Mouse (Mus musculus): ENCODE data around the gene Taf5l. TPM values are rescaled to one million over a fixed set of nuclear protein-coding genes. Genes with fewer than 3 reads are reported as not detected.
"Not testable (repeated sequence)": the region's sequence is repeated elsewhere in the genome, so short reads cannot be mapped to it uniquely, and the experiment has no call there.

The Taf5l gene
- polyA plus RNA-seq, 1 experiment from 2014 or later = 22.4 TPM

DNA sequence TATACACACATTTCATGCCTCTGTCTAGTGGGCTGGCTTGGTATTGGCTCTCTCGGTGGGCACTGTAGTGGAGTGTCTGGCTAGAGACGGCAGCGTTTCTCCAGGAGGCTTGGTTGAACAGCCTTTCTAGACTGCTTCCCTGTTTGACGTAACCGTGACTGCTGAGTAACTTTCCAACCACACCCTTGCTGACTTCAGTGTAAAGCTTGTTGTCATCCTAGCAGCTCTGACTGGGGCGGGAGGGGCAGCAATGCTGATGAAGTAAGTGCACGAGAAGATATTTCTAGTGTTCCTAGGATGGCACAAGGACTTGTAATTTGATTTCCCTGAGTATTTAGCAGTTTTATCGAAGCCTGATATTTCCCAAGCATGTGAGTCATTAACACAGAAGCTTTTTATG, 24.7 kb upstream of the Taf5l start:
- 95% methylated on average over 8 of the region's 8 CpGs for WGBS
- no peaks in the 10 kb centered on the region for H3K27me3 ChIP-seq (ENCODE audit: control insufficient read depth, insufficient read depth, low read length)
- no peak overlapping the region for H3K9ac ChIP-seq (replicated peaks; ENCODE audit: low read depth, low read length)
- peaks cover 21% of the 10 kb centered on the region for H3K36me3 ChIP-seq (ENCODE audit: control insufficient read depth, insufficient read depth, low read length)
- no peak overlapping the region for H3K27ac ChIP-seq (ENCODE audit: low read depth, low read length)
- H3K4me1 ChIP-seq (ENCODE audit: control insufficient read depth, insufficient read depth, low read length) = no peaks in the 10 kb centered on the region
- H3K4me3 ChIP-seq (ENCODE audit: low read depth, low read length) = no peak overlapping the region
- H3K4me2 ChIP-seq (ENCODE audit: low read depth, low read length) = no peak overlapping the region
- no peaks in the 10 kb centered on the region for H3K9me3 ChIP-seq (ENCODE audit: control insufficient read depth, low read length)
- no peak for ATAC-seq (ENCODE audit: low read depth)

DNA sequence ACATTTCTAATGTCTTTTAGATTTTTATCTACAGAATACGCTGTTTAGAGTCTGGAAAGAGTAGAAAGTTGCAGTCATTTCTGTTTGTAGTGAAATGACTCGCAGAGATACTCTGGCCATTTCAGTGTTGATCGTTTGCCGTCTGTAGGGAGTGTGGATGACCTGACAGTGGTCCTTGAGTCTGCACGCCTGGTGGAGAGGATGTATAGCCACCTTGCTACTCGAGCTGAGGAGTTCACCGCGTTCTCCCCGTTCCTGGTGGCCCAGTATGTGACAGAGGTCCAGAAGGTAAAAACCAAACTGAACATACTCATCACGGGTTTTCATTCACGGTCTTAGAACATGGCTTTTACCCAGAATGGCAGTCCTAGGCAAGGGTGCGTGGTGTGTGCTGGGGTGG, 23.7 kb upstream of the Taf5l start:
- Histone ChIP-seq H3K4me2 (ENCODE audit: low read depth, low read length) (no peak overlapping the region), H3K9me3 (ENCODE audit: control insufficient read depth, low read length) (no peaks in the 10 kb centered on the region), H3K9ac (replicated peaks; ENCODE audit: low read depth, low read length) (no peak overlapping the region), H3K27ac (ENCODE audit: low read depth, low read length) (no peak overlapping the region), H3K4me1 (ENCODE audit: control insufficient read depth, insufficient read depth, low read length) (no peaks in the 10 kb centered on the region), H3K4me3 (ENCODE audit: low read depth, low read length) (no peak overlapping the region), H3K27me3 (ENCODE audit: control insufficient read depth, insufficient read depth, low read length) (no peaks in the 10 kb centered on the region), H3K36me3 (ENCODE audit: control insufficient read depth, insufficient read depth, low read length) (peaks cover 26% of the 10 kb centered on the region)
- ATAC-seq (ENCODE audit: low read depth) = no peak
- WGBS = 95% methylated on average over 12 of the region's 12 CpGs

DNA sequence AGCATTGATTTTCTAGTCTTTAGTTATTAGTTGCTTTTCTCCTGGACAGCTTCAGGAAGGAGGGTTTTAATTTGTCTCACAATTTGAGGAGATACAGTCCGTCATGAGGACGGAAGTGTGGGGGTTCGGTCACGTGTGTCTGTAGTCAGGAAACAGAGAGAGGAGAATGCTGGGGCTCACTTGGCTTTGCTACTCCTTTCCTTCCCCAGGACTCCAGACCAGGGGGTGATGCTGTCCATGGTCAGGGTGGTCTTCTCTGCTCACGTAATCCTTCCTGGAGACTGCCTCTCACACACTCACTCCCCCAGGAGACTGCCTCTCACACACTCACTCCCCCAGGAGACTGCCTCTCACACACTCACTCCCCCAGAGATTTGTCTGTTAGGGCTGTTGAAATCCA, 23.2 kb upstream of the Taf5l start:
- WGBS = 94% methylated on average over 5 of the region's 5 CpGs
- Histone ChIP-seq H3K4me1 (ENCODE audit: control insufficient read depth, insufficient read depth, low read length) (no peaks in the 10 kb centered on the region), H3K4me2 (ENCODE audit: low read depth, low read length) (no peak overlapping the region), H3K36me3 (ENCODE audit: control insufficient read depth, insufficient read depth, low read length) (peaks cover 31% of the 10 kb centered on the region), H3K27ac (ENCODE audit: low read depth, low read length) (no peak overlapping the region), H3K9me3 (ENCODE audit: control insufficient read depth, low read length) (no peaks in the 10 kb centered on the region), H3K9ac (replicated peaks; ENCODE audit: low read depth, low read length) (no peak overlapping the region), H3K27me3 (ENCODE audit: control insufficient read depth, insufficient read depth, low read length) (no peaks in the 10 kb centered on the region), H3K4me3 (ENCODE audit: low read depth, low read length) (no peak overlapping the region)
- no peak for ATAC-seq (ENCODE audit: low read depth)

DNA sequence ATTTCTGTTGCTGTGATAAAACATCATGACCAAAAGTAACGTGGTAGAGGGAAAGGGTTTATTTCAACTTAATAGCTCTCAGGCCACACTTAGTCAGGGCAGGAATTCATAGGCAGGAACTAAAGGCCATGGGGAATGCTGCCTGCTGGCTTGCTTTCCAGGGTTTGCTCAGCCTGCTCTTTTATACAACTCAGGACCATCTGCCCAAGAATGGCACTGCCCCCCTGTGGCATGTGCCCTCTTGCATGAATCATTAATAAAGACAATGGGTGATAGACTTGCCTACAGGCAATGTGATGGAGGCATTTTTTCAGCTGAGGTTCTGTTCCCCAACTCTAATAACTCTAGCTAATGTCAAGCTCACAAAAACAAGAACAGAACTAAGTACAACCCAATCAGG, 21.0 kb upstream of the Taf5l start:
- ATAC-seq (ENCODE audit: low read depth) = no peak
- Histone ChIP-seq H3K27ac (ENCODE audit: low read depth, low read length) (no peak overlapping the region), H3K4me3 (ENCODE audit: low read depth, low read length) (no peak overlapping the region), H3K27me3 (ENCODE audit: control insufficient read depth, insufficient read depth, low read length) (no peaks in the 10 kb centered on the region), H3K4me2 (ENCODE audit: low read depth, low read length) (no peak overlapping the region), H3K36me3 (ENCODE audit: control insufficient read depth, insufficient read depth, low read length) (peaks cover 48% of the 10 kb centered on the region), H3K4me1 (ENCODE audit: control insufficient read depth, insufficient read depth, low read length) (no peaks in the 10 kb centered on the region), H3K9ac (replicated peaks; ENCODE audit: low read depth, low read length) (no peak overlapping the region), H3K9me3 (ENCODE audit: control insufficient read depth, low read length) (no peaks in the 10 kb centered on the region)
- WGBS = 55% methylated on average over 1 of the region's 1 CpGs

DNA sequence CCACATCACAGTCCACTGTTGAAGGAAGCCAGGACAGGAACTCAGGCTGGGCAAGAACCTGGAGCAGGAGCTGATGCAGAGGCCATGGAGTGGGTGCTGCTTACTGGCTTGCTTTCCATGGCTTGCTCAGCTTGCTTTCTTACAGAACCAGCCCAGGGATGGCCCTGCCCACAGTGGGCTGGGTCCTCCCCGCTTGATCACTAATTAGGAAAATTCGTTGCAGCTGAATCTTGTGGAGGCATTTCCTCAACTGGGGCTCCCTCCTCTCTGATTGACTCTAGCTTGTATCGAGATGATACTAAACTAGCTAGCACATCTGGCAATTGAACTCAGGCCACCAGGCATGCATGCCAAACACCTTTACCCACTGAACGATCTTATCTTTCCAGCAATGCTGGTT, 18.2 kb upstream of the Taf5l start:
- peaks cover 48% of the 10 kb centered on the region for H3K36me3 ChIP-seq (ENCODE audit: control insufficient read depth, insufficient read depth, low read length)
- H3K4me3 ChIP-seq (ENCODE audit: low read depth, low read length) = no peak overlapping the region
- no peaks in the 10 kb centered on the region for H3K9me3 ChIP-seq (ENCODE audit: control insufficient read depth, low read length)
- 93% methylated on average over 4 of the region's 4 CpGs for WGBS
- H3K4me1 ChIP-seq (ENCODE audit: control insufficient read depth, insufficient read depth, low read length) = no peaks in the 10 kb centered on the region
- no peak for ATAC-seq (ENCODE audit: low read depth)
- H3K9ac ChIP-seq (replicated peaks; ENCODE audit: low read depth, low read length) = no peak overlapping the region
- H3K27ac ChIP-seq (ENCODE audit: low read depth, low read length) = no peak overlapping the region
- no peaks in the 10 kb centered on the region for H3K27me3 ChIP-seq (ENCODE audit: control insufficient read depth, insufficient read depth, low read length)
- no peak overlapping the region for H3K4me2 ChIP-seq (ENCODE audit: low read depth, low read length)

DNA sequence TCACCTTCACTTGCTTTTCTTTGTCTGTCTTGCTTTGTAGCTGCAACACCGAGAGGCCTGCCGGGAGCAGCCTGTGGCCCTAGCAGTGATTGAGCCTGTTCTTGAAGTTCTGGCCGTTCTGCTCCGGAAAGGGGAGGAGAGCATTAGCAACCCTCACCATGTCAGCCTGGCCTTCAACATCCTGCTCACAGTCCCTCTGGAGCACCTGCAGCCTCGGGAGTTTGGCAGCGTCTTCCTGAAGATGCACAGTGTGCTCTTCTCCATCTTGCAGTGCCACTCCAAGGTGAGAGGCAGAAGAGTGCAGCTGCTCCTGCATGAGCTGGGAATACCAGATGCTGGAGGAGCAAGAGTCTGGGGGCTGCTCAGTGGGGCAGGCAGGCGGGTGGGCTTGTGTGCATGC, 16.9 kb upstream of the Taf5l start:
- Histone ChIP-seq H3K9me3 (ENCODE audit: control insufficient read depth, low read length) (no peaks in the 10 kb centered on the region), H3K36me3 (ENCODE audit: control insufficient read depth, insufficient read depth, low read length) (peaks cover 47% of the 10 kb centered on the region), H3K27me3 (ENCODE audit: control insufficient read depth, insufficient read depth, low read length) (no peaks in the 10 kb centered on the region), H3K27ac (ENCODE audit: low read depth, low read length) (no peak overlapping the region), H3K4me1 (ENCODE audit: control insufficient read depth, insufficient read depth, low read length) (no peaks in the 10 kb centered on the region), H3K4me2 (ENCODE audit: low read depth, low read length) (no peak overlapping the region), H3K4me3 (ENCODE audit: low read depth, low read length) (no peak overlapping the region), H3K9ac (replicated peaks; ENCODE audit: low read depth, low read length) (no peak overlapping the region)
- no peak for ATAC-seq (ENCODE audit: low read depth)
- WGBS = 94% methylated on average over 7 of the region's 7 CpGs

DNA sequence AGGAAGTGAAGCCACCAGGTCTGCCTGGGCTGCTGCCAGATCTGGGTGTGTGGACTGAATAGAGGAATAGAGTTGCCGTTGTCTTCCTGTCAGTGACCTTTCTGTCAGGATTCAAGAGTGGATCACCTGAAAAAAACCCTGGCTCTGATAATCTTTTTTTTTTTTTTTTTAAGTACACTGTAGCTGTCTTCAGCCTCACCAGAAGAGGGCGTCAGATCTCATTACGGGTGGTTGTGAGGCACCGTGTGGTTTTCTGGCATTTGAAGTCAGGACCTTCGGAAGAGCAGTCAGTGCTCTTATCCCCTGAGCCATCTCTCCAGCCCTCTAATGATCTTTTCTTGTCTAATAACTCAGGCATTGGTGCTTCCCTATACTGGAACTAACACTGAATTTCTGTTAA, 12.2 kb upstream of the Taf5l start:
- no peak overlapping the region for H3K27ac ChIP-seq (ENCODE audit: low read depth, low read length)
- 73% methylated on average over 5 of the region's 5 CpGs for WGBS
- no peak for ATAC-seq (ENCODE audit: low read depth)
- peaks cover 58% of the 10 kb centered on the region for H3K36me3 ChIP-seq (ENCODE audit: control insufficient read depth, insufficient read depth, low read length)
- H3K4me2 ChIP-seq (ENCODE audit: low read depth, low read length) = no peak overlapping the region
- H3K4me1 ChIP-seq (ENCODE audit: control insufficient read depth, insufficient read depth, low read length) = no peaks in the 10 kb centered on the region
- H3K9ac ChIP-seq (replicated peaks; ENCODE audit: low read depth, low read length) = no peak overlapping the region
- H3K27me3 ChIP-seq (ENCODE audit: control insufficient read depth, insufficient read depth, low read length) = no peaks in the 10 kb centered on the region
- H3K4me3 ChIP-seq (ENCODE audit: low read depth, low read length) = no peak overlapping the region
- H3K9me3 ChIP-seq (ENCODE audit: control insufficient read depth, low read length) = no peaks in the 10 kb centered on the region

DNA sequence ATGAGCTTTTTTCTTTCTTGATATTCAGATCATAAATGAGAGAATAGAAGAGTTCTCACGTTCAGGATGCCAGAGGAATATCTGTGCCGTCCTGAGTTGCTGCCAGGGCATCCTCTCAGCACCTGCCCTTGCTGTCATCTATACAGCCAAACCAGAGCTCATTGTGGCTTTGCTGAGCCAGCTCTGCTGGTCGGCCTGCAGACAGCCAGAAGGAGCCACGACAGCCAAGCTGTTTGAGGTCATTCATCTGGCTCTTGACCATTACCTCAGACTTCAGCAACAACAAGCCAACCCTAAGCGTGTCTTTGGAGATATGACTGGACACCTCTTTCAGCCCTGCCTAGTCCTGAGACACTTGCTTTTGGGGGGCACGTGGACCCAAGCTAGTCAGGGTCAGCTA, 6.6 kb upstream of the Taf5l start:
- Histone ChIP-seq H3K27ac (ENCODE audit: low read depth, low read length) (no peak overlapping the region), H3K27me3 (ENCODE audit: control insufficient read depth, insufficient read depth, low read length) (no peaks in the 10 kb centered on the region), H3K9me3 (ENCODE audit: control insufficient read depth, low read length) (no peaks in the 10 kb centered on the region), H3K36me3 (ENCODE audit: control insufficient read depth, insufficient read depth, low read length) (peaks cover 46% of the 10 kb centered on the region), H3K4me2 (ENCODE audit: low read depth, low read length) (no peak overlapping the region), H3K4me1 (ENCODE audit: control insufficient read depth, insufficient read depth, low read length) (no peaks in the 10 kb centered on the region), H3K4me3 (ENCODE audit: low read depth, low read length) (no peak overlapping the region), H3K9ac (replicated peaks; ENCODE audit: low read depth, low read length) (no peak overlapping the region)
- ATAC-seq (ENCODE audit: low read depth) = no peak
- 93% methylated on average over 6 of the region's 6 CpGs for WGBS

DNA sequence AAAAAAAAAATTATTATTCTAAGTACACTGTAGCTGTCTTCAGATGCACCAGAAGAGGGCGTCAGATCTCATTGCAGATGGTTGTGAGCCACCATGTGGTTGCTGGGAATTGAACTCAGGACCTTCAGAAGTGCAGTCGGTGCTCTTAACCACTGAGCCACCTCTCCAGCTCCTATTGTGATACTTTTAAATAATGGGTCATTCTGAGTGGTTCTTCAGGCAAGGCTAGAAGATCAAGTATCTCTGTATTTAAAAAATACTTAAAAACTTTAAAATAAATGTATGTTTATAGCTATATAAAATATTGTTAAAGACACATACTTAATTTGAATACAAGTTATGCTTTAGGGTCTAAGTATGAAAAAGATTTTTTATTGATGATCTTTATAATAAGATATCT, 5.1 kb upstream of the Taf5l start:
- not testable (repeated sequence) for H3K9me3 ChIP-seq (ENCODE audit: control insufficient read depth, low read length); H3K4me1 ChIP-seq (ENCODE audit: control insufficient read depth, insufficient read depth, low read length); H3K4me2 ChIP-seq (ENCODE audit: low read depth, low read length); H3K4me3 ChIP-seq (ENCODE audit: low read depth, low read length); H3K27me3 ChIP-seq (ENCODE audit: control insufficient read depth, insufficient read depth, low read length); ATAC-seq (ENCODE audit: low read depth); H3K27ac ChIP-seq (ENCODE audit: low read depth, low read length); H3K9ac ChIP-seq (replicated peaks; ENCODE audit: low read depth, low read length)
- peaks cover 42% of the 10 kb centered on the region for H3K36me3 ChIP-seq (ENCODE audit: control insufficient read depth, insufficient read depth, low read length)
- WGBS = 82% methylated on average over 2 of the region's 2 CpGs

Measured in neural tube, embryonic 14.5 days (tissue).